Mouse (Mus musculus) urinary bladder, postnatal 14 days (tissue): ENCODE data around the gene Pigt.
A peak's percentile ranks its signal among the peaks of the same experiment; 100 is the strongest.

Experiments used
- DNase-seq: peaks from one replicate; pipeline ENCODE4 v3.0.0; 2021; ENCODE audit warnings: low spot score

Gene Pigt

DNA sequence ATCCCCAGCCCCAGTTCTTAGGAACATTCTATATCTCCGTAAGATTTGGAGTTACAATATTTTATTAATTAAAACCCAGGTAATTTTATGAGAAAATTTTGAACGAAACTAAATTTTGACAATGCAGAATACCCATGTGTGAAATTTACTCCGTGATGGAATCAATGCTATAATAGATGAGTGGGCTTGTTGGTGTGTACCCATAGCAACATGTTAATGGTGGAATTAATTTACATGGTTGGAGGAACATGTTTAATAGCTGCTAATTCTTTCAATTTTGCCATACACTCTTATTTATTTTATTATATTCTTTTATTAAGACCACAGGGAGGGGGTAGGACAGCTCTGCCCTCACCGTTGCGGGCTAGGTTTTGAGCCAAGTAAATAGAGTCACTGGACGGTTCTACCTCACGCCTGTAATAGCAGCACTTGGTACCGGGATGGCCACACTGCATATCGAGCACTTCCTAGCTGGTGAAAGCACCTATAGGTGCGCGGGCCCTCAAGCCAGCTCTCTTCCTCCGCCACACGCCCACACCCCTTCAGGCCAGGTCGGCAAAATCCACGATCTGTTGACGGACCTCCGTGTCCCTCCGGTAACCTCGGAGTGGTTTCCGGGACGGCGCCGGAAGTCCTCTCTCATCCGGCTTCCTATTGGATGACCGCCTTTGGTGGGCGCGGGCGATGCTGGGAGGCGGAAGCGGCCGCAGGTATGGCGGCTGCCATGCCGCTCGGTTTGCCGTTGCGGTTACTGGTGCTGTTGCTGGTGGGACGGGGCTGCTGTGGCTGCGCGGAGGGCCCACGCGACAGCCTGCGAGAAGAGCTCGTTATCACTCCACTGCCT is at the start of gene Pigt:
Gene Pigt, plus strand, starts transcription at position 674 of the 844 bp plus-strand sequence.
- peak; percentile 89 for DNase-seq

GRCm38 (mm10) chr2:164448140-164448539 is 49.2 kb upstream of the Pigt start:
- no peak for DNase-seq

DNA sequence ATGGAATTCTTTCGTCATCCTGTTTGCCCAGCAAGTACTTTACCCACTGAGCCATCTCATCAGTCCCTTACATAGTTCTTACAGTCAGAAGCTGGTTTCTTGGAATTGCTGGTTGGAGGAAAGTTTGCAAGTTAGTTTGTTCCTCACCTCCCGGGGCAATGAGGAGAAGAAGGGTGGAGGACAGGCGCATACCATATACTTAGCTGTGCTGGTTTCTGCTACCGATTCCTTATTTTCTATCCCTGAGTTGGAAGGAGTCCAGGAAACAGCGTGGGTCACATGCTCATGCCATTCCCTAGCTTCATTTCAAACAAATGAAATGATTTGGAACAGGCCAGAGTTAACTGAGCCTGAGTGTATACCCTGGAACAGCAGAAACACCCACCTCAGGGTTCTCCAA is 48.4 kb upstream of the Pigt start:
- DNase-seq, result no peak

DNA sequence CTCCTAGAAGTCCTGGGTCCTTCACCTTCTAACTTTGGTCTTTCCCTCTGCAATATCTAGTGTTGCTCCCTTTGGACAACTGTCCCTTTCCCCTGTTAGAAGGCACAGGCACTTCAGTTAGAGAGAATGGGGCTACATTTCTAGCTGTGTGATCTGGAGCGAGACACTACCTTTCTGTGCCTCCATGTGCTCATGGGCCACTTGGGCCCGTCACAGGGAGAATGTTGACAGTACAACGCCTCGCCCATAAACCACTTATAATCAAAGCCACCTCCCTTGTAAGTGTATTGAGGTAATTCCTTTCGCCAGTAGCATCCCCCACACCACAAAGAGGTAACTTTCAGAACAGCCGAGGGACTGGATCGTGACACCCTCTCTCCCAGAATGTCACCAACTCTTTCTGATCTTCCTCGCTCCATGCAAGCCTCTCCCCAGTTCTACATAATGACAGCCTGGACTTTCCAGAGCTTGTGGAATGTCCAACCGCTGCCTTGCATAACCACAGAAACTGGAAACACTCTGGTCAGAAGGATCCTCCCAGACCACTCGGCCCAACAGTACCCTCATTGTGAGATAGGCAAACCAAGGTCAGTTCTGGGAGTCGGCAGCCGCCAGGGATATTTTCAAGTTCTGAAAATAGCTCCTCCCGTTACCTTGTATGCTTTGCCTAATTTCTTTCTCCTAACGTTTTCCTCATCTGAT is 47.8 kb upstream of the Pigt start:
- no peak for DNase-seq

DNA sequence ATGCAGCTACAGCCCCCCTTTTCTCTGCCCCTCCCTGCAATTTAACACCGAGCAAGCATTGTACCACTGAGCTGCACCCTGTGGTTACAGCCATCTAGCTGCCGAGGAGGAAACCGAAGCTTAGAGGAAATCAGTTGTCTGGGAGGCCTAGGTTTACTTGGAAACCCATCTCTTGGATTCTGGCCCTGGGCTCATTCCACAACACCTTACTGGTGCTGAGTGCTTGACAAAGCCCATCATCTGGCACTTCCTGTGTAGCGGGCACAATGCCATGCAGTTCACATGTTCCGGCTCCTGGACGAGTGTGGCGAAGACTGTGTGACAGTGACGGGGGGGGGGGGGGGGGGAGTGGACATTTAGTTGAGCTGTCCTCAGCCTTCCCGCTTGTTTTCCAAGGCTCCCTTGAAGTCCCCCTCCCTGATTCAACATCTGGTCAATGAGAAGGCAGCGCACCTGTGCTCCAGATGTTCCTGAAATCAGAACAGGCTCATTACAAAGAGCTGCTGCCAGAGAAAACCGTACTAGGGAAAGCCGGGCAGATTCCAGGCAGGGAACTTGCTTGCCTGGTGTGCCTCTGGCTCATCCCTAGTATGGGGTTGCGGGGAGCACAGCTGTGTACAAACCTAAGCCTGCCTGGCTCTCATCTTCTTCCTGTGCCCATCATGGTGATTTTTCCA is 45.2 kb upstream of the Pigt start:
- no peak for DNase-seq

DNA sequence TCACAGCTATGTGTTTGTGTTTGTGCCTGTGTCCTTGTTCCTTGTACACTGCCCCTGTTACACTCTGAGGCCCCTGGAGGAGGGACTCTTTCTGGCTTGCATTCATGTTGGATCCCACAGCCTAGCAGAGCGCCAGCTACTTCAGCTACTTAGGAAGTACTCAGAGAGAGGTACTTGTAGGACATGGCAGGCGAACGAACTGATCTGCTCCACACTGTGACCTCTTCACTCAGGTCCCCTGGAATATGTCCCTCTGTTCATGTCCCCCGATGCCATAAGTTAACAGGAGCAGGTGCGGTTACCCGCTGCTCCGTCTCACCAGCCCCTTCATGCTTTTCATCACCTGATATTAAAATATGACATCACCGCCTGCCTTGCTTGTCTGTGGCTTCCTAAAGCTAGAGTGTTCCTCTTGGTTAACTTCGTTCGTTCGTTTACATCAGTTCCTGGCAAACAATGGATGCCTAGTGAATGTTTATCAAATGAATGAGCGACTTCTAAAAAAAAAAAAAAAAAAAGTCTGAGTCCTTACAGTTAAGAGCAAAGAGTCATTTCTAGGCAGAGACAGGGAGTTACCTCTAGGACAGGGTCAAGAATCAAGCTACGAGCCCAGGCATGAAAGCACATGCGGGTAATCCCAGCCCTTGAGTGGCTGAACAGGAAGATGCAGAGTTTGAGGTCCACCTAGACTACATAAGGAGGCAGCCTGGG is 44.1 kb upstream of the Pigt start:
- DNase-seq, result no peak

DNA sequence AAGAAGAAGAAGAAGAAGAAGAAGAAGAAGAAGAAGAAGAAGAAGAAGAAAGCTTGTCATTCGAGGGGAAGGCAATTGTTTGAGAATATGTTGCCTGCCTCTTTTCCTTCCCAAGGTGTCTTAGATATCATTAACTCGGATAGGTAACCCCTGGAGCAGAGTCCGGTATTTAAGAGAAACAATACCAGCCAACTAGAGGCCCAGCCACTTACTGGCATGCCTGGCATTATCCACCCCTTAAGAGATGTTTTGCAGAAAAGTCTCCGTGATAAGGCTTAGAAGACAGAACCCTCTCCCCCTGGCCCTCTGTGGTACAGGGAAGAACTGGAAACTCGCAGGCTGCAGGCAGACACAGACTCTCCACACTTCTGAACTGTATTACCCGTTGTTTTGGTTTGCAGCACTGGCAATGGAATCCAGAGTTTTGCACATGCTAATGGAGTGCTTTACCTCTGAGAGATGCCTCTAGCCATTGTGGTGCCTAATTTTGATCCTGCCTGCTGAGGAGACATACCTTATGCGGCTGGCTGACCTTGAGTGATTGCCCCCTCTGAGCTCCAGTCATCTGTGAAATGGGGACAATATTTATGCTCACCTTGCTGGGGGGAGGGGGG is 43.3 kb upstream of the Pigt start:
- DNase-seq, result no peak

GRCm38 (mm10) chr2:164454846-164455245 is 42.5 kb upstream of the Pigt start:
- peak; percentile 83 for DNase-seq

DNA sequence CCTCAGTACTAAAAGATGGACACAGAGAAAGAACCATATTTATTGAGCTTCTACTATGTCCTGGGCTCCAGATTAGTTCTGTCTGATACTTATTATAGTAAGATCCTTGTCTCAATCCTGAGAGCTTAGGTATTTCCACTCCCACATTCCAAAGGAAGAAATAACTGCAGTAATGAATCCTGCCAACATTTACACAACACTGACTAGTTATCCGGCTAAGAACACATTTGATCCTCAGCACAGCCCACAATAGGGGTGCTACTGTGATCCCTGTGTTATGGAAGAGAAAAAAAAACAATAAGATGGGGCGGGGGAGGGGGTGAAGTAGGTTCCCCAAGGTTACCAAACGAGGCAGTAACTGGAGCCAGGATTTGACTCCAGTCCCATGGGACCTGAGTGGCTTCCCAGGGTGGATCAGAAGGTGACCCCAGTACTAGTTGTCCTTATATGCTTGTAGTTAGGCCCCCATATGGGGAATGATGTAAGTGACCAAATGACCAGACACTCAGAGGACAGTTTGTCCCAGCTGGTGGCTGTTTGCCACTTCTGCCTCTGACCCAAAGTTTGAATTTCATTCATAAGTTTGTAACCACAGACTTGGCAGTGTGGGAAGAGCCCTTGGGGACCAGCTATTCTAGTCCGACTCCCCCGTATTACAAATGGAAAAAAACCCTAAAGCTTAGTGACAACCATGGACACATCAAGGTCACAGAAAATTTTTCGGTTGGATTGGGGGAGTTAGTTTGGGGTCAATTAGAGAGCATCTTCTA is 41.7 kb upstream of the Pigt start:
- DNase-seq, result no peak

- no peak for DNase-seq
Measured at GRCm38 (mm10) chr2:164456413-164456812, 40.9 kb upstream of the Pigt start.

DNA sequence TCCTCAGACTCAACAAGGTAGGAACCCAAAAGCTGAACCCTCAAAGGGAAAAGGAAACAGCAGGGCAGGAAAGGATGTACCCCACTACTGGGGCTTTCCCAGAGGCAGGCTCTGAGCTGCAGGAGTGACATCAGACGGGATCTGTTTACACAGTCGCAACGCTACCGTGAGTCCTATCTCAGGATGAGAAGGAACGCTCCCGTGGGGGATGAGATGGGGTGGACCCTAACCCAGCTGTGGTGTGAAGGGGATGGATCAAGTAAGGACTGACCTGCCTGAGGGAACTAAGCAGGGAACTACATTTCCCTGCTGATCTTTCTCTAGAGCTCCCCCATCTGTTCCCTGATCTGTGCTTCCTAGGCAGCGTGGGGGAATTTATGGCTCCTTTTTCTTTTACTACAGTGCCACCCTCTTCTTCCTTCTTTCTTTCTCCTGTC is 40.4 kb upstream of the Pigt start, which contains the start of gene Sys1:
Gene Sys1, plus strand, starts transcription at position 101 of the 437 bp plus-strand sequence.
- DNase-seq, result no peak

GRCm38 (mm10) chr2:164457942-164458341 is 39.4 kb upstream of the Pigt start:
- no peak for DNase-seq

- DNase-seq, result no peak
Measured at GRCm38 (mm10) chr2:164458535-164458934, 38.8 kb upstream of the Pigt start.

DNA sequence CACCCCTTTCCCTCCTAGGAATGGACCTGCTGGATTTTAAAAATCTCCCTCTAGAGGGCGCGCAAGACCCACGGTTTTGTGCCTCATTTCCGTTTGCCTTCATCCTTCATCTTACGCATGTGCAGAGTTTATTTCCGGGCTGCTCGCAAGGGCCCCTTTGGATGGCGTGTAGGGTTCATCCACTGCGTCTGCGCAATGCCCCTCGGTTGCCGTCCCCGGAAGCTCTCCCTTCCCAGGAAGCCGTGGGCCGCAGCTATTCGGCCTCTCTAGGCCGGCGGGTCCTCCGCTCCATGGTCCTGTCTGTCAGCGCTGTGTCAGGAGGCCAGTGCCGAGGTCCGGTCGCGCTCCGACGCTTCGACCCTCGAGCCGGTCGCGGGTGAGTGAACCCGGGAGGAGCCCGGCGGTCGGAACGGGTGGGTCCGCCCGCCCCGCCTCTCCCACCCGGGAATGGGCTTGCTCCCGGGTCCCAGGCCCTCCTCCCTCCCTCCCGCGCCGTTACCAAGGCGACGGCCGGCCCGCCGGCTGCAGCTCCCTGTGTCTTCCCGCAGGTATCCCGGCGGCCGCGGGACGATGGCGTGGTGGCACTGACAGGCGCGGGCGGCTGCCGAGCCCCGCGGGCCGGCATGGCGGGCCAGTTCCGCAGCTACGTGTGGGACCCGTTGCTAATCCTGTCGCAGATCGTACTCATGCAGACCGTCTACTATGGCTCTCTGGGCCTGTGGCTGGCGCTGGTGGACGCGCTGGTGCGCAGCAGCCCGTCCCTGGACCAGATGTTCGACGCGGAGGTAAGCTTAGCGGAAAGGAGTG is 36.4 kb upstream of the Pigt start, which contains the start of gene Gm20458:
Gene Gm20458, plus strand, starts transcription at position 223 of the 807 bp plus-strand sequence.
- peak; percentile 96 for DNase-seq

DNA sequence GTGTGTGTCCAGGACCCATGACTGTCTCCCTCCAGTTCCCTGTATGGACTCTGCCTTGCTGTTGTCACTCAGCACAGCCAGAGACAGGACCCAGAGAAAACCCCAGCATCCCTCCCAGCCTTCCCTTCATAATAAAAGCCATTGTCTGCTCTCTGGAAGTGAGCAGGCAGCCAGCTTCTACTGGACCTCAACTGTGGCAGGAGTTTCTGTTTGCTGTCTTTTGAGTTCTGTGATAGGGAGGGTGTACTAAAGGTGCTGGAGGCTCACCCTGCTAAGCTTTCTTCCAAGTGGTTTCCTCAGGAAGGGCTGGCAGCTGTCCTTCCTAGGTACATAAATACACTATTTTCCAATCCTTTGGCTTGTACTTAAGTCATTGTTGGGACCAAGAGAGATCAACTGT is 32.2 kb upstream of the Pigt start:
- DNase-seq, result no peak

DNA sequence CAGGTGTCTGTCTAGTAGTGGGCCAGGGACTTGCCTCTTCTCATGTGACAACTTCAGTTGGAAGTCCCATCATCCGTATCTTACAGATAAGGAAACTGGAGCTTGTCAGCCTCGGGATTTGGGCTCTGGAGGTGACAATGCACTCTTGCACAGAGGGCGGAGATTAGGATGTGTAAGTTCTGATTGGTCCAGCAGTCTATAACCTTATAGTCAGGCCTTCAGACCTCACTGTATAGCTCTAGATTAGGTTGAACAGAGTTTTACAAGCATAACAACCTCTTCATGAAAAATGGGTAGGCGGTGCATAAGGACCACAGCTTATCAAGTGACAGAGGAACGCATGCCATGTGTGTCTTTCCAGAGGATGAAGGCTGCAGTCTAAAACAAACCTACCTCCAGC is 30.5 kb upstream of the Pigt start:
- DNase-seq, result no peak

DNA sequence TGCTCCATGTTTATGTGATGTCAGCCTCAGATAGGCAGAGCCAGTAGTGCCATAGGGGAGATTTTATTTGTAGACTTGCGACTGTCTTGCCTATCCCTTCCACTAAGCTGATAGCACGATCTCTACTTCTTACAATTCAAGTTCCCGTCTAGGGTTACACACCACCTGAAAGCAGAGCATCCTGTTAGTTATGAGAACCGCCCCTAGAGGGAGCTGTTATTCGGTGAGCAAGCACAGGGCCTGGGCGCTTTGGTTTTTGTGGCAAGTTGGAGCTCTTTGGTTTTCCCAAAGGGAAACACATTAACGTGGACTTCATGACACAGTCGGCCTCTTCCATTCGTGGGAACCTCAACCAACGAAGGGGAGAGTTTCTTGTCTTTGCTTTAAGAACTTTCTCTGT is 27.1 kb upstream of the Pigt start:
- DNase-seq, result peak; percentile 74

DNA sequence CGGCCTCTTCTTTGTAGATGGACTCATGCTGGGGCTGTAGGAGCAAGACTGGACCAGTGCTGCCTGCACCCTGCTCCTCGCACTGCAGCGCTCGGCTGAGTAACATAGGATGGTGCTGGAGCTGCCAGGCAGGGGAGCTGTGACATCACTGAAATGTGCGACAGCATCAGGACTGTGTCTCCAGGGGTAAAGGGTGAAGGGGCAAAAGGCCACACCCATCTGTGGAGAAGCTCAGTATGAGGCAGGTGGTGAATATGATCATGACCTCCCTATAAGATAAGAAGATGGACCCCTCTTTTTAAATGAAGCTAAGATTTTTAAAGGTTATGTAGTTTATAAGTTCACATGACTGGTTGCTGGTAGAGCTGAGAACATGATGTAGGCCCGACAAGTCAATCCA is 23.7 kb upstream of the Pigt start, which contains the start of gene Trp53tg5:
Gene Trp53tg5, minus strand, starts transcription at position 101 of the 400 bp plus-strand sequence.
- DNase-seq, result no peak

GRCm38 (mm10) chr2:164485681-164486257 is 11.6 kb upstream of the Pigt start, which contains the start of gene Dbndd2:
Gene Dbndd2, plus strand, starts transcription at chr2:164486106.
- DNase-seq, result peak; percentile 69
